Comparison of ENCODE assay signal across 32 mouse cellular contexts in the genomic region with DNA sequence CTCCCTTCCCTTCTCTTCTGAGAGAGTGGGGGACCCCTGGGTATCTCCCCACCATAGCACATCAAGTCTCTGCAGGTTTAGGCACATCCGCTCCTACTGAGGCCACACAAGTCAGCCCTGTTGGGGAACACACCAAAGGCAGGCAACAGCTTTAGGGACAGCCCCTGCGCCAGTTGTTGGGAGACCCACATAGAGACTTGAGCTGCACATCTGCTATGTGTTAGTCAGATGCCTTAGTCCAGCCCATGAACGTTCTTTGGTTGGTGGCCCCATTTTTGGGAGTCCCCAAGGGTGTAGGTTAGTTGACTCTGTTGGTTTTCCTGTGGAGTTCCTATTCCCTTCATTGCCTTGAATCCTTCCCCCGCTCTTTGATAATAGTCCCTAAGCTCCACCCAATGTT.
"Had no signal": no experiment of that assay in that cellular context is flagged by ENCODE, and none has a peak within 500 bp of the region (broad histone marks: within the 10 kb centered on the region; RNA-seq: fewer than 3 reads in every experiment).

No protein-coding gene starts in this region.

- H3K9ac ChIP-seq: limb, embryonic 12.5 days; limb, embryonic 13.5 days; limb, embryonic 15.5 days; liver, embryonic 12.5 days; liver, embryonic 13.5 days; liver, embryonic 14.5 days; liver, embryonic 15.5 days; liver, postnatal 0 days; lung, embryonic 14.5 days; lung, embryonic 15.5 days; midbrain, embryonic 12.5 days; midbrain, embryonic 13.5 days; midbrain, embryonic 15.5 days; neural tube, embryonic 12.5 days had no signal

- ATAC-seq: liver, embryonic 12.5 days; liver, postnatal 0 days; lung, postnatal 0 days; midbrain, embryonic 13.5 days; midbrain, embryonic 15.5 days; midbrain, embryonic 16.5 days had no signal

- H3K27me3 ChIP-seq: limb, embryonic 12.5 days; limb, embryonic 13.5 days; limb, embryonic 15.5 days; liver, embryonic 12.5 days; liver, embryonic 13.5 days; liver, embryonic 15.5 days; lung, embryonic 15.5 days; megakaryocyte, embryonic 14.5 days; midbrain, embryonic 12.5 days; midbrain, embryonic 13.5 days; midbrain, embryonic 15.5 days; neural tube, embryonic 12.5 days had no signal

- DNase-seq: left cerebral cortex, postnatal 4 days; liver; liver, embryonic 13.5 days; liver, postnatal 0 days; lung, adult 18-20 months; lung, adult 2 months; lung, embryonic 14.5 days; lung, postnatal 10 days; lung, postnatal 14 days; lung, postnatal 36 days; lung, postnatal 4 days; midbrain, embryonic 14.5 days had no signal

- H3K27ac ChIP-seq: limb, embryonic 10.5 days; limb, embryonic 12.5 days; limb, embryonic 13.5 days; limb, embryonic 15.5 days; liver, embryonic 12.5 days; liver, embryonic 13.5 days; liver, embryonic 14.5 days; liver, embryonic 15.5 days; lung, embryonic 15.5 days; macrophage; midbrain, embryonic 10.5 days; midbrain, embryonic 12.5 days; midbrain, embryonic 13.5 days; midbrain, embryonic 15.5 days; neural tube, embryonic 12.5 days had no signal

- H3K4me3 ChIP-seq: limb, embryonic 10.5 days; limb, embryonic 12.5 days; limb, embryonic 13.5 days; limb, embryonic 15.5 days; liver, embryonic 12.5 days; liver, embryonic 13.5 days; liver, embryonic 15.5 days; lung, embryonic 15.5 days; megakaryocyte, embryonic 14.5 days; midbrain, embryonic 10.5 days; midbrain, embryonic 12.5 days; midbrain, embryonic 13.5 days; midbrain, embryonic 15.5 days; myocyte; neural tube, embryonic 12.5 days had no signal

- H3K4me1 ChIP-seq: limb, embryonic 10.5 days; limb, embryonic 12.5 days; limb, embryonic 13.5 days; limb, embryonic 15.5 days; liver, embryonic 12.5 days; liver, embryonic 13.5 days; liver, embryonic 15.5 days; lung, embryonic 15.5 days; megakaryocyte, embryonic 14.5 days; midbrain, embryonic 10.5 days; midbrain, embryonic 13.5 days; midbrain, embryonic 15.5 days; neural tube, embryonic 12.5 days had no signal

- H3K9me3 ChIP-seq: limb, embryonic 10.5 days; limb, embryonic 12.5 days; limb, embryonic 15.5 days; liver, embryonic 13.5 days; liver, embryonic 15.5 days; lung, embryonic 15.5 days; midbrain, embryonic 10.5 days; midbrain, embryonic 12.5 days; midbrain, embryonic 13.5 days; midbrain, embryonic 15.5 days; neural tube, embryonic 12.5 days had no signal

- H3K4me2 ChIP-seq: limb, embryonic 12.5 days; limb, embryonic 13.5 days; limb, embryonic 15.5 days; liver, embryonic 11.5 days; liver, embryonic 12.5 days; liver, embryonic 13.5 days; liver, embryonic 15.5 days; lung, embryonic 14.5 days; lung, embryonic 15.5 days; midbrain, embryonic 11.5 days; midbrain, embryonic 12.5 days; midbrain, embryonic 13.5 days; midbrain, embryonic 15.5 days; neural tube, embryonic 12.5 days had no signal

- H3K36me3 ChIP-seq: limb, embryonic 10.5 days; limb, embryonic 12.5 days; limb, embryonic 13.5 days; limb, embryonic 15.5 days; liver, embryonic 12.5 days; liver, embryonic 13.5 days; liver, embryonic 15.5 days; lung, embryonic 15.5 days; midbrain, embryonic 10.5 days; midbrain, embryonic 12.5 days; midbrain, embryonic 13.5 days; midbrain, embryonic 15.5 days; neural tube, embryonic 12.5 days had no signal
